Mouse (Mus musculus): ENCODE measurements at regions not wholly inside any gene's neighbourhood (a gene's known extent, or its start where the extent isn't known, plus 50 kb on each side); places are given as distances from the start of the nearest gene placed in this dataset.

DNA sequence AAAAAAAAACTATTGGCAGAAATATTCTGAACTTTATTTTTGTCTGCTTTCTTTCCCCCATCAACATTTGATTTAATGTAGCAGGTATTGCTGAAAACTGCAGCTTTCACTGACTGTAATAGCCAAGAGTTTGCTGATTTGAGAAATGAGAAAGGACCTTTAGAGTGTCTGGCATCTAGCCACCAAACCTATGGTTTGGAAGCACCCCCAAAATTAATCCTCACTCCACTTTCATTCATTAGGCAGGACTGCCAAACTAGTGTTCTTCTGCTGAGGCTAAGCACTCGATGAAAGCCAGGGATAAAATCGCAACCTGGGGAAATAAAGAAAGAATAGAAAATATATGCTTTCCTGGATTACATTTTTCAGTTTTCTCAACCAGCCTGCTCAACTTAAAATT, 320.4 kb downstream of the Atp6ap1l start:
- DNase-seq (ENCODE audit: extremely low read depth, low read depth) = no peak

DNA sequence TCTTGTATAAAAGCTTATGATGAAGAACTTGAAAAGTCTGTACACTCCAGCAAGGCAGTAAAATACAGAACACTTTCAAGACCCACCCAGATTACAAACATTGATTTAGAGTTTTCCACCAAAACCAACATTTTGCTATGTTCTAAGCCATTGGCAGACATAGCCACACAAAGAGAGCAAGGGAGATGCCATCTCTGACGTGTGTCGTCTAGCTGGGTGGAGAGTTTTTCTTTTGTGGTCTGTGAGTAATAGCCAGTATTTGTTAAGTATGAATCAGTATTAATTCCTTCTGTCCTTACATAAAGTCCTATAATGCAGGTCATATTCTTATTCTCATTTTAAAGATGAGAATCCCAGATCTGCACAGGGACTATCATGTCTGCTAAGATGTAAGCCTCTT, 329.8 kb downstream of the Atp6ap1l start:
- DNase-seq (ENCODE audit: extremely low read depth, low read depth) = no peak

DNA sequence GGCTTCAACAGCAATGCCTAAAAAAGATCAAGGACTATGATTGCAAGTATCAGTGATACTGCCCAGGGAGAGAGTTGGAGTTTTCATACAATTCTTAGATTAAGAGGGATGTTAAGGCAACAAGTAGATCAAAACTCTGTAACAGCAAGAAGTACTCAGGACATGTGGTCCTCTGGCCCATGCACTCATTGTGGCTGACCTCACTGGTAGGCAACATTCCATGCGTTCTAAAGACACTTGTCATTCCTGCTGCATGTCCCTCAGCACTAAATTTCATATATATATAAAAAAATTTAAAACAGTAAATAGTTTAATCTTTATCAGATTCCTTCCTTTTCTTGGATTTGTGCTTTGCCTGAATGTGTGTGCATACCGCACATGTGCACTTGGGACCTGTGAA, 332.6 kb downstream of the Atp6ap1l start:
- DNase-seq (ENCODE audit: extremely low read depth, low read depth) = no peak

DNA sequence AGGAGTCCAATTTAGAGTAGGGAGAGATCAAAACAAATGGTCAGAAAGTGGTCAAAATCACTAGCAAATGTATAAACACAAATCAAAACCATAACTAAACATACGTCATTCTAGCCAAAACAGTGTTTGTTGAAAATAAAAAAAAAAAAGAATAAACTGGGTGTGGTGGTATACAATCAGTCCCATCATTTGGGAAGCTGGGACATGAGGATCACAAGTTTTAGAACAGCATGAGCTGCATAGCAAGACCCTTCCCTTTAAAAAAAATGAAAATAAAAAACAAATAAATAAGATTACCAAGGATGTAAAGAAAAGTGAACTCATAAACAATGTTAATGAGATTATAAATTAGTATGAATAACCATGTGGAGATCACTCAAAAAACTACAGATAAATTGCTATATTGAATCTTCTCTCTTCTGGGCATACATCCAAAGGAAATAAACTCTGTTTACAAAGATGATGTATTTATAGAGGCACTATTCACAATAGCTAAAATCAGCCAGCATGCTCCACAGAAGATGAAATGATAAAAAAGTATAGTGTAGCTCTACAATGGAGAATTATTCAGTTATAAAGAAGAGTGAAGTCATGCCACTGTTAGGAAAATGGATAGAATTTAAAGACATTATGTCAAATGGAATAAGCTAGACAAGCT, 341.8 kb downstream of the Atp6ap1l start:
- no peak for DNase-seq (ENCODE audit: extremely low read depth, low read depth)

DNA sequence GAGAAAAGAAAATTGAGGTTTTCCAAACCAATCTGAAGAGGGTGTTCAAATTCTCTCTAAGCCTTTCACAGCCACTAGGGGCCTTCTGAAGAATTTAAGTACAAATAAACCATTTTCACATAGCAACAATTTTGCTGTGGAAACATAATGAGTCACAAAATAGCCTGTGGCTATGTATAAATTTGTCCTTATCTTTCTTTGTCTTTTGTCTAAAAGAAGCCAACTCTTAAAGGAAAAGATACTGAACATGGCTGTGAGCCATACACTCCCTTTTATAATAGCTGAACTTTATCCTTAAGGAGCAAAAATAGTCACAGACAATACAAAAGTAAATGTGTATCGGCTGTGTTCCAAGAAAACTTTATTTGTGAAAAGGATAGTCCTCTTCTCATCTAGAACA, 345.1 kb downstream of the Atp6ap1l start:
- no peak for DNase-seq (ENCODE audit: extremely low read depth, low read depth)

DNA sequence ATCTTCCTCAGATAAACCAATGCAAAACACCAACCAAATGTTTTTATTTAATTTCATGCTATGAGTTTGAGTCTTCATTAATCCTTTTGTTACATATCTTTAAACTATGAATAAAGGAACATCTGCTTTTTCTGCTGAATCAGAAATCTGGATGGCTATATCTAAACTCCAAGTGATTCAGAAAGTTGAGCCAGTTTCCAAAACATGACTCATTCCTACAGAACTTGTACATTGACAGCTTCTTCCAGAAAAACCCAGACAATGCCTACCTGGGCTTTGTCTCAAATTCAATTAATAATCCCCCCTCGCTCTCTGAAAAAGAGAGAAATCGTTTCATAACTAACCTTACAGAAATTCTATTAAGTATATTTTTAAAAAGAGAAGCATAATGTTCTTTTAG, 345.7 kb downstream of the Atp6ap1l start:
- no peak for DNase-seq (ENCODE audit: extremely low read depth, low read depth)

DNA sequence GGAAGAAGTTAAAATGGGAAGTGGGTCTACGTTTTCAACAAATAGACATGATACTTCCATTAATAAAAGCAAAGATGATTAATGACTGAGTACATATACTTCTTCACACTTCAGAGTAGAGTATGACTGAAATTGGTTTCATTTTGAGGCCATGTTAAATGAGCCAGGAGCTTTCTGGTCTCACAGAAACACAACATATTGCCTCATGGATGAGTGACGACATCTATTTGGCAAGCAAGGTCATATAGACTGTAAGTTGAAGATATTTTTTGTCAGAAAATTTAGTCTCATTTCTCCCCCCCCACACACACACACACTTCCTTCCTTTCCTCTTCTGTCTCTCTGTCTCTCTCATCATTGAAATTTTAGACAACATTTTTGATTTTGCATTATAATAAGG, 354.0 kb downstream of the Atp6ap1l start:
- DNase-seq (ENCODE audit: extremely low read depth, low read depth) = no peak

DNA sequence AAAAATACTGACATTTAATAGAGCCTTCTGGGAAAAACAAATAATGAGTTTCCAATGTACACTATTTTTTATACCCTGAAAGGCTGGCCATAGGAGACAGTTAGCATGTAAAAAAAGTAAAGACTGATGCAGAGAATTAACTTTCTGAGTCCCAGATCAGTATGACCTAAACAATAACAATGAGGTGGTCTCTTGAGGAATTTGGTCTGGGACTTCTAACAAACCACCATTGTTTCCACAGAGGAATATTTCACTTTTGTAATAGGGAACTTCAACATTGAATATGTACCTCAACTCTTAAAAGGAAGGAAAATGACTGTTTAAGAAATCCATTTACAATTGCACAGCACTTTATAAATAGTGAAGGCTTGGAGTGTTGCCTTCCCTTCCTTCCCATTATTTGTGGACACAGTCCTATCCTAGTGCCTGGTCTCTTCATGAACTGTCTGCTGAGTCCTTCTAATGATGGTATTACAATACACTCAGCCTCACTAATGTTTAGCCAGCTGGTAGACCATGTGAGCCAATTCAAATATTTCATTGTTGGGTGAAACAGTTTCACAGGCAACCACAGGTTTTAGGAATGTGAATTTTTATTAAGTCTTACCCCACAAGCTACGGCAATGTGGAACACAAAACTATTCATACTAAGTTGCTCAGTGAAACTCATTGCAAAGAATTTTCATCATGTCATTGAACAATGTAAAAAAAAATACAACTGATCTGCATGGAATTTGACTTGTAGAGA, 358.7 kb downstream of the Atp6ap1l start:
- DNase-seq (ENCODE audit: extremely low read depth, low read depth) = no peak

DNA sequence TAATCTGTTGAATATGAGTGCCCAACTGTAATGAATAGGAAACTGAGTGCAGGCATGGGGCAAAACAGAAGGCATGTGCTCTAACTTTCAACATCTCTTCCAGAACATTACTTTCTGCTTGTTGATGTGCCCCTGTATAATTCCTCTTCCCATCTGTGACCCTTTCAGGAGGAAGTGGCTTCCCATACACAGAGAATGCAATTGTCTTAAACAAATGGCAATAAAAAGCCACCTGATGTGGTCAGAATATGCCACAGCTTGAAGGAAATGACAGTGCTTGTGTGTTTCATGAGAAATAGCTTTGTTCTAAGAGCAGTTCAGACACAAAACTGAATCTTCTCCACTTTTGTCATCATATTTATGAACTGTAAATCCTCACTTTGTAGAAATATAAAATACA, 359.3 kb downstream of the Atp6ap1l start:
- DNase-seq (ENCODE audit: extremely low read depth, low read depth) = no peak

DNA sequence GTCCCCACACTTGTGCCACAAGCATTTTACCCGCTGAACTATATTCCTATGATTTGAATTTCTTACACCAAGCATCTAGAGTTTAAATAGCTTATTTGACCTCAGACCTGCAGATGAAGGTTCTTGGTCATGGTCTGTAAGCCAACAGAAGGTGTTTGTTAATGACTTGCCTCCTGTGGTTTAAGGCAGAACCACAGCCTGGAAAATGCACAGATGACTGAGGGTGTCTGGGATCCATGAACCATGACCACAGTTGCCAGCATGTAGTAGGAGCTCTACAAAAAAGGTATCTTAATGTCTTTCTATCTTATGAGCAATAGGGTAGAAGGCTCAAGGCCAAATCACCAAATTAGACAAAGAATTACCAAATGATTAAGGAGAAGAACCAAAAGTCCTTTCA, 367.6 kb downstream of the Atp6ap1l start:
- no peak for DNase-seq (ENCODE audit: extremely low read depth, low read depth)

DNA sequence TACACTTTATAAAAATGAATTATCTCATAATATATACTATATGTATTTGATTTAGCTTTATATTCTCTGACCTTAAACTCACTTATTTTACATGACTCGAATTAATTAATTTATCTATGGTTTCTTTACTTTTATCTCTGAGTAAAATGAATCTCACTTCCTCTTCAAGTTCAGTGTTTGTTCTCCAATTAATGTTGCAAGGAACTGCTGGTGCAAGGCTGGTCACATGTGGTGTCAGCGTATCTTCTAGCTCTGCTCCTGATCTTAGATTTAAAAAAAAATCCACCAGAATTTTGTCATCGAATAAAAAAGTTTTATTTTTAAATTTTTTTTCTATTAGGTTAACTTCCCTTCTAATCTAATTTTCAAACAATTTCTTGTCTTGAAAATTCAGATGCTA, 378.2 kb downstream of the Atp6ap1l start:
- no peak for DNase-seq (ENCODE audit: extremely low read depth, low read depth)

DNA sequence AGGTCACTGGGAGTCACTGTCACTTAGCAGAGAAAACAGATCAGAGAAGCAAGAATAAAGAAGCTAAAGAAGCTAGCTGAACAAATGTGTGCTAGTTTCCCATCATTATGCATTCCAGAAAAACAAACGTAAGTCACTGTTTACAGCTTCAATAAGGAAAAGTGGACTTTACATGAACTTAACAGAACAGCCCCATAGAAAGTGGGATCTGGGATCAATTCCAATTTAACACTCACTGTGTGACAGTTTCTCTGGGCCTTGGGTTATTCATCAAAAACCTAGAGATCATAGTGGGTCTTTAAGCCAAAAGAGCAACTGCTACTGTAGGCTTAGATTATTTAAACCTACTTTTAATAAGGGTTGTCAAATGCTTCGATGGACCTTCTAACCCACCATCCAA, 379.4 kb downstream of the Atp6ap1l start:
- no peak for DNase-seq (ENCODE audit: extremely low read depth, low read depth)

DNA sequence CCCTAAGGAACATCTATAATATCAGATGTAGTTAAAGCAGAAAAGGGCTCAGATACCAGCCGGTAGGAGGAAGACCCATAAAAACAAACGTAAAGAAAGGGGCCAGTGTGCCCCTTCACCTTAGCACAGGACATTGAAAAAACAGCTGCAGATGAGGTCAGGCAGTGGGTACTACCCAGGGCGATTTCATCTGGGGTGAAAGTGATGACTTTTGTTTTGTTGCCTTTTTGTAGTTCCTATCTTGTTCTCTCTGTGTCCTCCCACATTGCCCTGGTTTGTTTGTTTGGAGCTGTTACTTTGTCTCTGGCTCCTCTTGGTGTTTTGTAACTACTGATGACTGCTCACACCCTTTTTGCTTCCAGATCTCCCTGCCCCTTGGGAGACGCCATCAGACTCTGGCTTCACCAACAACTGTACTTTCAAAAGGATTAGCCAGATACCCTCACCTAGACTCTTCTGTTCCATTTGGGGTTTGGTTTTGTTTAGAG, 383.4 kb downstream of the Atp6ap1l start:
- DNase-seq (ENCODE audit: extremely low read depth, low read depth) = no peak

DNA sequence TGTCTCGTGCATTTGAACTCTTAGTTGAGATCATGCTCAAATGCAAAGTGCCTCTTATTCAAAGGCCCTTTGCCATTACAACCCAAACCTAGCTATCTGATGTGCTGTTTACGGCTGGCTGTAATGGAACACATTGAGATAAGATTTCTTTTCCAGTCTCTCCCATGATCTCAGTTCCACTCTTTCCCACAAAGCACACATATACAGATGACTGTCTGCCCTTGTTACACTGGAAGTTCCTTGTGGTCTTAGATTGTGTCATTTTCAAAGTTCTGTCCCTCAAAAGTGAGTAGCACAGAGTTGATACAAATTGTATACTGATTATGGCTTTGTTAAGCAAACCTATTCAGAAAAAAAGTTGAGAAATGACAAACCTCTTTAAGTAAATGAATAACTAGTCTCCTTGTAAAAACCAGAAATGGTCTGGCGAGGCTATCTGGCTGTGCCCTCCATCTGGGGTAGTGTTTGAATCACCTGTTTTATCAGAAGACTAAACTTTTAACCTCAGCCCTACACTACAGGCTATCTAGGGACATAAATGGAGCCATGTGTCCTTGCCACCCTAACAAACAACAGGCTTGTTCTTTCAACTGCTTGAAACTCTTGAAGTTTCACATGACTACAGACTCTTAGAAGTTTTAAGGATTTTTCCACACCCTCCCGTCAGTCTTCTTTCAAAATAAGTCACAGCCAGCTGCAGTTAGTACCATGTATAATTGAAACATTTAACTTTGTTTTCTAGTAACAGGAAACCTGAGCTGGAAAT, 384.0 kb downstream of the Atp6ap1l start:
- no peak for DNase-seq (ENCODE audit: extremely low read depth, low read depth)

DNA sequence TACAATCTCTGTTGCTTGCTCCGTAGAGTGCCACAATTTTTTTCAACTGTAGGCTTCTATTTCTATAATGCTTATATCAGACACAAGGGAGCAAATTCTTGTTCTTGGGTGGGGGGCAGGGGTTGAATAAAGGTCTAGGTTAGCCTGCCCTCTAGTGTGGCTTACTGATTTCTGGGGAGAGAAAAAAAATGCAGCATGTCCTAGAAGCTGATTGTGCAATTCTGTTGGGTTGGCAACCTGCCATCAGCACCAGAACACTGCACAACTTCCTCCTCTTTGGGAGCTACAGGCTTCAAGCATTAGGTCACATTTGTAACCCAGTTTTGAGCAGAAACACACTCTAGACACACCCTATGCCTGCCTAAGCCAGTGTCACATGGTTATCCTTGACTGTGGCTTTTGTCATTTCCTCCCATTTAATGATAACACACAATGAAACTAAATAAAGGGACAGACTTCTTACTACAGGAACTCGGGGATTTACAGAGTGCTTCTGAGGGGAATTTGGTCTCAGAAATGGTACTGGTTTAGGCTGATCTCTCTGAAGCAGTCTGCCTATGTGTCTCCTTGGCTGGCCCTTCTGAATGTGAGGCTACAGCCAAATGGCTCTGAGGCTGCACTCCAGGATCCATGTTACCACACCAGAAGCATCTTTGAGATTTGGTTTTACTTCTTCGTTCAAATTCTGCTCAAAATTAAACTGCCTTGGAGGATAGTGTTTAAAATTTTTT, 389.2 kb downstream of the Atp6ap1l start:
- DNase-seq (ENCODE audit: extremely low read depth, low read depth) = peak; percentile 92

DNA sequence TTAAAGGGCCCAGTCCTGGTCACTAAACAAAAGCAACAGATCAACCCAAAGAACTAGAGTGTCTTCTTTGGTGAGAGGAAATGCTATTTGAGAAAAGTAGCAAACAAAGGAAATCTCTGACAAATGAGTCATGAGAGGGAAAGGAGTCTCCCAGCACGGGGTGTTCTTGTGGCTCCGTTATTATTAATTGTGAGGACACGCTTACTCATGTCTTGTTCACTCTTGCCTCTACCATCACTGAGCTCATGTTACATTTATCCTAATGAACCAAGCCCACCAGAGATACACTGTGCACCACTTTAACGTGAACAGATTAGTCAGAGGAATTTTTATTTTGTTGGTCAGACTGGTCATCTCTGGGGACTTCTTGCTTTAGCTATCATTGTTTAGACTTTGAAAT, 391.3 kb downstream of the Atp6ap1l start:
- DNase-seq (ENCODE audit: extremely low read depth, low read depth) = no peak

DNA sequence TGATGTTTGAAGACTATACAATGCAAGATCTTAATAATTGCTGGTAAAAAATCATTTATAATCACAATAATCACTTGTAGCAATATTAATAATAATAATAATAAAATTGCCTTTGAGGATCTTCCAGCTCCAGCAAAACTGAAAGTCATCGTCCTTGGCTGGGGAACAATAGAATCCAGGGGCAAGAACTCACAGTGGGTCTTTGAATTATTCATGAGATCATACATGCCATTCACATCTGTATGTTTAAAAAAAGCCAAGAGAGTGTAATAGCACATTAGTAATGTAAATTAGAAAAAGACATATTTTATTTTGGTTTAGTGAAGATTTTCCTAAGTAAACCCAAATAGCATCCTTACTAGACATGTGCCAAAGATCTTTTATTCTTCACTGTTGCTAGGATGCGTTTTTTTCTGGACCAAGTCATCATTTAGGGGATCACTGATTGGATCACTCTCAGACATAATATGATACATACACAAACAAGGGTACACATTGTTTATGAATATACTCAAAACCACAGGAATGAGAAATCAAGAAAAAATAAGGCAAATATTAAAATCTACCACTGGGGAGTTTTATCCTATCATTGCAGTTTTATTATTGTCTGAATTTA, 392.3 kb downstream of the Atp6ap1l start:
- DNase-seq (ENCODE audit: extremely low read depth, low read depth) = no peak

DNA sequence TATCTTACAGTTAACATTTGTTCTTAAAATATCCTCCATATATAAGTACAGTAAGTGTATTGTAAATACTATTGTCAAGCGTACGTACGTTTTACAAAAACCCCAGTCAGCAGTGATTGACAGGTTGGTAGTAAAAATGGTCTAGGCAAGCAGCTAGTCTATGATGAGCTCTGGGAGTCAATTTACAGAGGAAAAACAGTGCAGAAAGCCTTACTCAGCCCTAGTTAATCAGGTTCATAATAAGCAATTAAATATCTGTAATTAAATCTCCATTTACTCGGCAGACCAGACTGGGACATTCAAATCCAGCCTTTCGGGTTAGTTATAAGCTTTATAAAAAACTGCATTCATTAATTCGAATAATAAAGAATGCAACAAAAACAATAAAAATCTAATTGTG, 394.7 kb downstream of the Atp6ap1l start:
- DNase-seq (ENCODE audit: extremely low read depth, low read depth) = no peak

DNA sequence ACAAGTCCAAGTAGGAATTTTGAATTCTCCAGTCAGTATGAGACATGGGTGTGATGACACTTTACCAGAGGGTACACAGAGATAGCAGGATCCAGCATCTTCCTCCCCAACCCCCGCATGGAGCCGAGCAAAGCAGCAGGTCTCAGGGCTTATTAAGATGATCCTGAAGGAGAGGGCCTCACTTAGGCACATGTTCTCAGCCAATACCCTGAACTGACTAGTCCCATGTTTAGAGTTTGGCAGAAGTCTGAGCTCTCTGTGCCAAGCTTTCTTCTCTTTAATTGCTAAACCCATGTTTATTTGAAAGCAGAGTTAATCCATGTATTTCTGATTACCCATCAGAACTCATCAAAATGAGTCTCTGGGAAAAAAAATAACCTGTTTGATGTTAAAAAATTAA, 402.0 kb downstream of the Atp6ap1l start:
- no peak for DNase-seq (ENCODE audit: extremely low read depth, low read depth)

DNA sequence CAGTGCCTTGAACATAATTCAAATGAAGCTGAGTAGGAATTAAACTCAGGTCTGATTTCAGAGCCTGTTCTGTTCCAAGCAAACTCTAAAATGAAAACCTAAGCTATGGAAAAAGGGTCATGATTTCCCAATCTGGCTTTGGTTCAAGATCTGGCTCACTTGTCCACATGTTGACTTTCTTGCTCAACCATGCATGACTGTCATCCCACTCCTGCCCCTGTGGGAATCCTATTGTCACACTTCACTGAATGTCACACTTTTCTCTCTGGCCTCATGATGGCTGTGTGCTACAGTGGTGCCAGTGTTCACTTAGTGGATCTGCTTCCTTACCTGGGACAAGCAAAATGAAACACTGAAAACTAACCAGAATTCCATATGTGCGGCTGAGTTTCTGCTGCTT, 403.0 kb downstream of the Atp6ap1l start:
- DNase-seq (ENCODE audit: extremely low read depth, low read depth) = no peak

DNA sequence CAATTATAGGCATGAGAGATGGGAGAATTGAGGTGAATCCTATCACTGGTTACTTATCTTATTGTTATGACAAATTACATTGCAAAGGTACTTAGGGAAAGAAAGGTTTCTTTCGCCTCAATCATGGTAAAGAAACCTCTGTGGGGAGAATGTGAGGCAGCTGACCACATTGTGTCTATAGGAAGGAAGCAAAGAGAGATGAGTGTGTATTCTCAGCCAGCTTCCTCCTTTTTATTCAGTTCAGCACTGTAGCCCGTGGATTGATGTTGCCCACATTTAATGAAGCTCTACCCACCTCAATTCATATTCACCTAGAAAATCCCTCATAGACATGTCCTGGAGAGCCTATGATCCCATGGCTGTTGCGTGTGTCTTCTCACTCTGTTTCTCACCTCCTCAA, 406.2 kb downstream of the Atp6ap1l start:
- no peak for DNase-seq (ENCODE audit: extremely low read depth, low read depth)

All from MEL-GATA-1-ER (cell line).